Mouse (Mus musculus): Measurements from ENCODE around the gene Banp. TPM values are rescaled to one million over a fixed set of nuclear protein-coding genes. Genes with fewer than 3 reads are reported as not detected.

Banp gene
- polyA plus RNA-seq, 1 experiment from 2014 or later = 53.0 TPM

DNA sequence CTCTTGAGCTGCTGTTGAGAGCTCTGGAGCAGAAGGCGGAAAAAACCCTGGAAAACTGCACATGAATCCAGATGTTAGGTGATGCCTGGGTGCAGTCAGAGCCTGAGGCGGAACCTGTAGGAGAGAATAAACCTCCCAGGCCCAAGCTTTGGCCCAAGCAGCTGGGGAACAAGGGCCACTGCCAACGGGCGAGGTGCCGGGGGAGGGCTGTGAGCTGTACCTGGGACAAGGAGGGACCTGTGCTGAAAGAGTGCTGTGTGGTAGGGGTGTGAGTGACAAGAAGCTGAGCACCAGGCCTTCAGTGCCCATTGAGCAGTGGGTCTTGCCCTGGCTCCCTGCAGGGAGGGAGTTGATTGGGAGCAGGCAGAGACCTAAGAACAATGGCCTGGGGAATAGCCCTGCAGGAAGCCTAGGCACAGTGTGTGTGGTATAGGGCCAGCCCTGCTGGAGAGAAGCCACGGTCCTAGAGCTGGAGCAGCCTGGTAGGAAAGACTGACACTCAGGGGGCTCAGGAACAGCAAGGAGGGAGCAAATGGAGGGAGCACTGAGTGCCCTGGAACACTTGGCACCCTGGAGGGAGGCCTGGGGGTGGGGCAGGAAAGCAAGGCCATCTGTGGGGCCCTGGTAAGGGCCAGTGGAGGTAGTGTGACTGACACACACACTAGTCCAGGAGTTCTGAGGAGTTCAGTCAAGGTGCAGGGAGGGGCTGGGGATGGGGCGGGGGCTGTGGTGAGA, 17.3 kb downstream of the Banp start:
- no peak overlapping the region for H3K4me3 ChIP-seq (ENCODE audit: low read length)
- no peaks in the 10 kb centered on the region for H3K9me3 ChIP-seq (ENCODE audit: control insufficient read depth, low read length)
- H3K4me2 ChIP-seq (ENCODE audit: low read depth, low read length) = no peak overlapping the region
- no peaks in the 10 kb centered on the region for H3K27me3 ChIP-seq (ENCODE audit: control insufficient read depth, insufficient read depth, low read depth, low read length)
- peak overlapping the region; percentile 38; the same call in 1 of the 2 replicates for H3K9ac ChIP-seq (ENCODE audit: low read length)
- peak; percentile 29; the same call in 1 of the 2 replicates for ATAC-seq (ENCODE audit: low read depth)
- WGBS = 63% methylated on average over 7 of the region's 7 CpGs
- no peak overlapping the region for H3K27ac ChIP-seq (ENCODE audit: low read length)
- no peaks in the 10 kb centered on the region for H3K36me3 ChIP-seq (ENCODE audit: control insufficient read depth, insufficient read depth, low read length)
- H3K4me1 ChIP-seq (replicated peaks; ENCODE audit: control insufficient read depth, insufficient read depth, low read length) = peaks cover 21% of the 10 kb centered on the region

DNA sequence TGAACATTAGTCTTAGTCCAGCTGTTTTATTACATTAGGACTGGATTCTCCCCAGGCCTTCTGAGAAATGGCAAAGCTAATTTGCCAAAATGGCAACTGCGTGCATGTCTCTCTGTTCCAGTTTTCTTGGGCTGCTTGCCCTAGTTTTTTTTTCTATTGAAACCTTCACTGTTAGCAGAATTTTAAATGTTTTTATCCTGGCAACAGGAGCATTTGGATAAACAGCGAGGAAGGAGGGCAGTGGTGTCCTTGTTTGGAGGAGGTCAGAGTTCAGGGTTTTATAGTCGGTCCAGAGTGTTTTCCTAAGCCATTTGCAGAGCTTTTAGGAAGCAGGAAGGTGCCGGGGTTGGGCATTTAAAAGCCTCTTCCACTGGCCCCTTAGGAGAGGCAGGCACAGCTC, 18.4 kb downstream of the Banp start:
- no peak for ATAC-seq (ENCODE audit: low read depth)
- no peak overlapping the region for H3K4me3 ChIP-seq (ENCODE audit: low read length)
- 43% methylated on average over 4 of the region's 4 CpGs for WGBS
- no peaks in the 10 kb centered on the region for H3K36me3 ChIP-seq (ENCODE audit: control insufficient read depth, insufficient read depth, low read length)
- peaks cover 15% of the 10 kb centered on the region for H3K4me1 ChIP-seq (replicated peaks; ENCODE audit: control insufficient read depth, insufficient read depth, low read length)
- H3K4me2 ChIP-seq (ENCODE audit: low read depth, low read length) = no peak overlapping the region
- peak overlapping the region; percentile 10; the same call in 1 of the 2 replicates for H3K27ac ChIP-seq (ENCODE audit: low read length)
- no peaks in the 10 kb centered on the region for H3K27me3 ChIP-seq (ENCODE audit: control insufficient read depth, insufficient read depth, low read depth, low read length)
- no peak overlapping the region for H3K9ac ChIP-seq (ENCODE audit: low read length)
- H3K9me3 ChIP-seq (ENCODE audit: control insufficient read depth, low read length) = no peaks in the 10 kb centered on the region

DNA sequence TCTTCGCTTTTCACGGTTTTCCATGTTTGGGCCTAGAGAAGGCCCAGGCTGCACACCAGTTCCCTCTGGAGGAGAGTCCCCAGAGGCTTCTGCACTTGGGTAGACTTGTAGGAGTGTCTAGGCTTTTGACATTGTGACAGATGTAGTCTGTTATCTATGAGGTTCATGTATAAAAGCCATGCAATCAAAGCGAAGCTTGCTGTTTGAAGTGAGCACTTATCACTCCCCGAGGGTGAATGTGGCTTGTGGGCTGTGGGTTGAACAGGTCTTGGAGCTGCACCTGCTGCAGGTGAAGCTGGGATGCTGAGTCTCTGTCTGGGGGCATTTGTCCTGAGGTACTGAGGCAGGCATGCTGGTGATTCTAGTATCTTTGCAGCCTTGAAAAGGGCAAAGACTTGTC, 19.0 kb downstream of the Banp start:
- Histone ChIP-seq H3K9ac (ENCODE audit: low read length) (no peak overlapping the region), H3K4me3 (ENCODE audit: low read length) (no peak overlapping the region), H3K4me1 (replicated peaks; ENCODE audit: control insufficient read depth, insufficient read depth, low read length) (peaks cover 15% of the 10 kb centered on the region), H3K36me3 (ENCODE audit: control insufficient read depth, insufficient read depth, low read length) (no peaks in the 10 kb centered on the region), H3K9me3 (ENCODE audit: control insufficient read depth, low read length) (no peaks in the 10 kb centered on the region), H3K27me3 (ENCODE audit: control insufficient read depth, insufficient read depth, low read depth, low read length) (no peaks in the 10 kb centered on the region), H3K27ac (ENCODE audit: low read length) (peak overlapping the region; percentile 10; the same call in 1 of the 2 replicates), H3K4me2 (ENCODE audit: low read depth, low read length) (no peak overlapping the region)
- no peak for ATAC-seq (ENCODE audit: low read depth)
- 52% methylated on average over 4 of the region's 4 CpGs for WGBS

DNA sequence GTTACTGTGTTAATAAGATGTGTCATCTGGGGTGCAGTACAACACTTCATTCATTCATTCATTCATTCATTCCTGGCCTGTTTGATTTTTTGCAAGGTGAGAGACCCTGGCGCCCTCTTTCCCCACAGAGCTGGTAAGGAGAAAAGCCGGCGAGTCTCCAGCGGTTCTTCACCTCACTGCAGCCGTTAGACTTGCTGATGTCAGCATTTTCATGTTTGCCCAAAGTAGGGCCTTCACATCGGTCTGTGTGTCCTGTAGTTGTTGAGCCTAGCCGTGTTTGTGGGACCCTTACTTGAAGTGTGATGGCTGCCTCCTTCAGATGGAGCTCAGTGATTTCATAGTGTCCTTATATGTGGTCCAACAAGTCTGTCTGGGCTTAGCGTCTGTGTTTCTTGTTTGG, 20.7 kb downstream of the Banp start:
- no peaks in the 10 kb centered on the region for H3K27me3 ChIP-seq (ENCODE audit: control insufficient read depth, insufficient read depth, low read depth, low read length)
- peaks cover 4% of the 10 kb centered on the region for H3K36me3 ChIP-seq (ENCODE audit: control insufficient read depth, insufficient read depth, low read length)
- no peak for ATAC-seq (ENCODE audit: low read depth)
- no peak overlapping the region for H3K9ac ChIP-seq (ENCODE audit: low read length)
- H3K4me2 ChIP-seq (ENCODE audit: low read depth, low read length) = no peak overlapping the region
- H3K4me3 ChIP-seq (ENCODE audit: low read length) = no peak overlapping the region
- H3K4me1 ChIP-seq (replicated peaks; ENCODE audit: control insufficient read depth, insufficient read depth, low read length) = peaks cover 12% of the 10 kb centered on the region
- H3K27ac ChIP-seq (ENCODE audit: low read length) = no peak overlapping the region
- WGBS = 65% methylated on average over 8 of the region's 8 CpGs
- H3K9me3 ChIP-seq (ENCODE audit: control insufficient read depth, low read length) = no peaks in the 10 kb centered on the region

DNA sequence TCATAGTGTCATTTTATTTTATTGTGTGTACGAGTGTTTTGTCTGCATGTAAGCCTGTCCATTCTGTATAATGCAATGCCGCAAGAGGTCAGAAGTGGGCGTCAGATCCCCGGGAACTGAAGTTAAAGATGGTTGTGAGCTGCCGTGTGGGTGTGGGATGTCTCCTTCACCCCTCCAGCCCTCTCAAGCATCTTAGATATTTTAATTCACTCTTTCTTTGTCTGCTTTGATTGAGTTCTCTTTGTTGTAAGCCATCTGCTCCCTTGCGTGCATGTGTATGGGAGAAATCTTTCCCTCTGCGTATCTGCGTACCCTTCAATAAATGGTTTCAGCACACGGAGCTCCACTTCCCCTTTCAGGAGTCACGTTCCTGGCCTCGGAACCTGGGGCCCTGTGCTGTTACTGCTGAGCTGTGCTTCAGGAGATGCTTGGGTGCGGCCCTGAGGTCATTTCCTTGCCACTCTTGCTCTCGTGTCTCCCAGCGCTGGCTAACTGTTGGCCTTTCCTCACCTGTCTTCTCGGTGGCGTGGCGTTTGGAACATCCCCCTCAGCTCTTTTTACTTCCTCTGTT, 22.0 kb downstream of the Banp start:
- 69% methylated on average over 17 of the region's 17 CpGs for WGBS

DNA sequence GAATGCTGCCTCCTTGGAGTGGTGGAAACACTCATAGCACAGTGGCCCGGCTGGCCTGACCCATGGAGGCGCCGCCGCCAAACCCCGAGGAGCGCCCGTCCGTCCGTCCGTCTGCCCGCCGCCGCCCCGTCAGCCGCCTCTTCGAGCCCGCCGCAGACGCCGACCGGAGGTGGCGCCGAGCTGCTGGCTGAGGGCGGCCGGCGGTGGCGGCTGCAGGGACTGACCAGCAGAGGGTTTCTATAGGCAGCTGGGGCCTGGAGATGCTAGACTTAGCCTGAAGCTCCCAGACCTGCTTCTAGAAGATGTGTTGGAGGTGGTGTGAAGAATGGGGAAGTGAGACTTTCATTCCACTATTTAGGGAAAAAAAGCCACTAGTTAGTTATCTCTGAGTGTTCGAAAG, 24.4 kb downstream of the Banp start:
- WGBS = 90% methylated on average over 28 of the region's 28 CpGs
- H3K27me3 ChIP-seq (ENCODE audit: control insufficient read depth, insufficient read depth, low read depth, low read length) = no peaks in the 10 kb centered on the region
- no peak overlapping the region for H3K4me2 ChIP-seq (ENCODE audit: low read depth, low read length)
- H3K4me3 ChIP-seq (ENCODE audit: low read length) = no peak overlapping the region
- H3K9me3 ChIP-seq (ENCODE audit: control insufficient read depth, low read length) = no peaks in the 10 kb centered on the region
- H3K4me1 ChIP-seq (replicated peaks; ENCODE audit: control insufficient read depth, insufficient read depth, low read length) = no peaks in the 10 kb centered on the region; the same call in 1 of the 2 replicates
- no peak for ATAC-seq (ENCODE audit: low read depth)
- no peak overlapping the region for H3K27ac ChIP-seq (ENCODE audit: low read length)
- no peak overlapping the region for H3K9ac ChIP-seq (ENCODE audit: low read length)
- H3K36me3 ChIP-seq (ENCODE audit: control insufficient read depth, insufficient read depth, low read length) = peaks cover 28% of the 10 kb centered on the region

More for the DNA sequence above, 22.0 kb downstream of the Banp start:
- Histone ChIP-seq H3K36me3 (ENCODE audit: control insufficient read depth, insufficient read depth, low read length) (peaks cover 17% of the 10 kb centered on the region), H3K9ac (ENCODE audit: low read length) (no peak overlapping the region), H3K27ac (ENCODE audit: low read length) (no peak overlapping the region), H3K4me1 (replicated peaks; ENCODE audit: control insufficient read depth, insufficient read depth, low read length) (peaks cover 12% of the 10 kb centered on the region), H3K4me2 (ENCODE audit: low read depth, low read length) (no peak overlapping the region), H3K9me3 (ENCODE audit: control insufficient read depth, low read length) (no peaks in the 10 kb centered on the region), H3K27me3 (ENCODE audit: control insufficient read depth, insufficient read depth, low read depth, low read length) (no peaks in the 10 kb centered on the region), H3K4me3 (ENCODE audit: low read length) (no peak overlapping the region)
- no peak for ATAC-seq (ENCODE audit: low read depth)

DNA sequence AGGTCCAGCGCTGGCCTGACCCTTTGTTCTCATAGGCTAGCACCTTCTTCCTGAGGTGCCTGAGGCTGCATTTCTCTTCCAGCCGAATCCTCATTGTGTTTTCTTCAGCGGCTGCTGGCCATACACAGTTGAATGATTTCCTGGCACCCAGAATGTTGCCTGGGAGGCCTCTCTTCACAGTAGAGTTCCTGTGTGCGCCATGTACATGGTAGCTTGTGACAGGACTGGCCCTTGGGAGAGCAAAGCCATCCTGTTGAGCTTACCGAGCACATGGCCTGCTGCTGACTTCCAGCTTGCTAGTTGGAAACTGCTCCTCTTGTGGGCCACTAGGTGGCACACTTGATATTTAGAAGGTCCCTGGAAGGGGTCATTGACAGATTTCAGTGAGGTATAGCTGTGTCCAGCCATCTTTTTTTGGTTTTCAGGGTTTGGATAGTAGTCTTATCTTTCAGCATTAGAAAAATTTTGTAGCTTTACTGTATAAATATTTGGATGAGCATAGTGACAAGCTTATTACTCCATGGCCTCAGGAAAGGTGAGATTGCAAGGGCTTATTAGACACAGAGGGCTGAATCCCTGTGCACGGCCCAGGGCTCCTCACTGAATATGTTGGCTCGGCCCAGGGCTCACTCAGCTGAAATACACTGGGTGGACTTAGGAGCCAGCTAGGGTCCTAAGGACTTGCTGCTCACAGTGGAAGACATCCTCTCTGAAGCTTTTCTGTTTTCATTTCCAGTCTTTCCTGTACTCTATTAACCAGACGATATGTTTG, 28.5 kb downstream of the Banp start:
- H3K27ac ChIP-seq (ENCODE audit: low read length) = no peak overlapping the region
- peak; percentile 72; the same call in 1 of the 2 replicates for ATAC-seq (ENCODE audit: low read depth)
- H3K9me3 ChIP-seq (ENCODE audit: control insufficient read depth, low read length) = no peaks in the 10 kb centered on the region
- H3K9ac ChIP-seq (ENCODE audit: low read length) = no peak overlapping the region
- no peaks in the 10 kb centered on the region for H3K4me1 ChIP-seq (replicated peaks; ENCODE audit: control insufficient read depth, insufficient read depth, low read length)
- no peaks in the 10 kb centered on the region for H3K27me3 ChIP-seq (ENCODE audit: control insufficient read depth, insufficient read depth, low read depth, low read length)
- peaks cover 38% of the 10 kb centered on the region for H3K36me3 ChIP-seq (ENCODE audit: control insufficient read depth, insufficient read depth, low read length)
- no peak overlapping the region for H3K4me2 ChIP-seq (ENCODE audit: low read depth, low read length)
- WGBS = 71% methylated on average over 8 of the region's 8 CpGs
- no peak overlapping the region for H3K4me3 ChIP-seq (ENCODE audit: low read length)

DNA sequence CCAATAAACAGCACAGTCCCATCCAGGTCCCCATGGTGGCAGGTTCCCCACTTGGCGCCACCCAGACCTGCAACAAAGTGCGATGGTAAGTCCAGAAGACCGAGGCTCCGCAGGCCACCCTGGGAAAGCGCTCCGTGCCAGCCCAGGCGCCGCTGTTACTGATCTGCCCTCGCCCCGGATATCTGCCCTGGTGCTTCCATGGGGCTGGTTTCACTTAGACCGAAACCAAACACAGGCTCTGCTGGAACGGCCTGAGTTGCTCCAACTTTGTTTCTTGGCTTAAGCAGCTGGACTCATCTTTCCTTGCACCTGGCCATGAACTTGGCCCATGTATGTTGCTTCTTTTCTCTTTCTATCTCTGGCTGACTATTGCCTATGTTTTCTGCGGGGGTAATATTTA, 29.1 kb downstream of the Banp start:
- no peak for ATAC-seq (ENCODE audit: low read depth)
- Histone ChIP-seq H3K27me3 (ENCODE audit: control insufficient read depth, insufficient read depth, low read depth, low read length) (no peaks in the 10 kb centered on the region), H3K4me2 (ENCODE audit: low read depth, low read length) (no peak overlapping the region), H3K4me1 (replicated peaks; ENCODE audit: control insufficient read depth, insufficient read depth, low read length) (no peaks in the 10 kb centered on the region), H3K4me3 (ENCODE audit: low read length) (no peak overlapping the region), H3K36me3 (ENCODE audit: control insufficient read depth, insufficient read depth, low read length) (peaks cover 38% of the 10 kb centered on the region), H3K9ac (ENCODE audit: low read length) (no peak overlapping the region), H3K9me3 (ENCODE audit: control insufficient read depth, low read length) (no peaks in the 10 kb centered on the region), H3K27ac (ENCODE audit: low read length) (no peak overlapping the region)
- 95% methylated on average over 13 of the region's 13 CpGs for WGBS

DNA sequence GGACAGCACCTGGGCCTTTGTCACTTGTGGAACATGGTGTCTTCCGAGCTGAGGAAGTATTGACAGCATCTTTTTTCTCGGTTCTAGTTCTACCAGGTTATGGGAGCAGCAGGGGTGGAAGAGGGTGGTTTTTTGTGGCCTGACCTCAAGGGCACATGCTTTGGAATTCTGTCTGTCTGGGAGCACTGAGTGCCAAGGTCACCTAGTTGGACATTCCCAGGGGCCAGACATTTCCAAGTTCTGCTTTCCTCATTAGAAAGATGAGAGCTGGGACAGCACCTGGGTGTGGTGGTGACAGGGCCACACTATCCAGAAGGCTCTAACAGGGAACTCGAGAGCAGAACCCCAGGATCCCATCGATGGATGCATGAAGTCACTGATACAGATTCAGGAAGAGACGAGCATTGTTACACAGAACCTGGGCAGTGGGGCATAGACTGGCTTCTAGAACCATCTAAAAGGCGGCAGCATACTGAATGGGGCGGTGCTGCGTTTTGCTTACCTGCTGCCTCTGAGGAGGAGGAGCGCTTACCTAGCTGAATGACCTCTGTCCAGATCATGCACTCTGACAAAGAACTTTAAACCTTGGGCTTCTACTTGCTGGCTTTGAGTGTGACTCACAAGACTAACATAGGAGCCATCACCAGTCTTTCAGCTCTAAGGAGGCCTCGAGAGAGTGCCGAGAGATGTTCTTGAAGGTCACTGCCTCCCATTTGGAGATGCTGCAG, 31.4 kb downstream of the Banp start:
- Histone ChIP-seq H3K4me3 (ENCODE audit: low read length) (no peak overlapping the region), H3K4me2 (ENCODE audit: low read depth, low read length) (no peak overlapping the region), H3K27me3 (ENCODE audit: control insufficient read depth, insufficient read depth, low read depth, low read length) (no peaks in the 10 kb centered on the region), H3K9me3 (ENCODE audit: control insufficient read depth, low read length) (no peaks in the 10 kb centered on the region), H3K9ac (ENCODE audit: low read length) (no peak overlapping the region), H3K27ac (ENCODE audit: low read length) (no peak overlapping the region), H3K36me3 (ENCODE audit: control insufficient read depth, insufficient read depth, low read length) (peaks cover 27% of the 10 kb centered on the region), H3K4me1 (replicated peaks; ENCODE audit: control insufficient read depth, insufficient read depth, low read length) (no peaks in the 10 kb centered on the region)
- no peak for ATAC-seq (ENCODE audit: low read depth)
- WGBS = 92% methylated on average over 11 of the region's 11 CpGs
